Comparison of ENCODE assay signal across 27 mouse cellular contexts in genomic region chr8:75348047-75348446, GRCm38 (mm10). TPM values are rescaled to one million over a fixed set of nuclear protein-coding genes. Genes with fewer than 3 reads are reported as not detected.
DNase-seq lines count a peak whose midpoint lies in the region; ATAC-seq and TF ChIP-seq lines count a peak whose summit lies in the region.
"Had no signal": no experiment of that assay in that cellular context is flagged by ENCODE, and none has a peak within 500 bp of the region (broad histone marks: within the 10 kb centered on the region; RNA-seq: fewer than 3 reads in every experiment).

No protein-coding gene starts in this region.

- H3K4me2 ChIP-seq in limb, embryonic 14.5 days (replicated peaks; ENCODE audit: low read depth, low read length, severe bottlenecking): no peak overlapping the region
- H3K4me2 ChIP-seq: embryonic facial prominence, embryonic 12.5 days; forebrain, embryonic 12.5 days; forebrain, embryonic 15.5 days; heart, embryonic 12.5 days; heart, embryonic 15.5 days; hindbrain, embryonic 13.5 days; intestine, embryonic 15.5 days had no signal

- DNase-seq in adrenal gland, postnatal 10 days: peak; percentile 40
- DNase-seq in adrenal gland, postnatal 4 days (ENCODE audit: low spot score in 2 of 2): no peak
- peak; percentile 55 for DNase-seq in limb, embryonic 14.5 days (ENCODE audit: low spot score)
- DNase-seq in limb, embryonic 10.5 days (ENCODE audit: low spot score): no peak
- DNase-seq in brain, adult 2 months (ENCODE audit: low read depth, low spot score): peak; percentile 2
- DNase-seq in cerebellum, adult 9-10 months: no peak
- no peak for DNase-seq in urinary bladder, postnatal 14 days (ENCODE audit: low spot score)
- DNase-seq: adrenal gland, postnatal 25 days; B cell, adult 2 months; cerebellum, adult 11-12 months; cerebellum, adult 8-10 months; cerebellum, postnatal 14 days; gastrocnemius, postnatal 25 days; heart, adult 18-20 months; heart, postnatal 10 days; heart, postnatal 36 days had no signal

- no peaks in the 10 kb centered on the region for H3K36me3 ChIP-seq in limb, embryonic 14.5 days (ENCODE audit: control insufficient read depth, insufficient read depth, low read length)
- H3K36me3 ChIP-seq in limb, embryonic 10.5 days: no peaks in the 10 kb centered on the region
- H3K36me3 ChIP-seq: embryonic facial prominence, embryonic 12.5 days; forebrain, embryonic 12.5 days; forebrain, embryonic 15.5 days; G1E; heart, embryonic 12.5 days; heart, embryonic 15.5 days; hindbrain, embryonic 10.5 days; hindbrain, embryonic 13.5 days; intestine, embryonic 15.5 days had no signal

- H3K9me3 ChIP-seq in limb, embryonic 14.5 days (ENCODE audit: control insufficient read depth, low read length): no peaks in the 10 kb centered on the region
- no peaks in the 10 kb centered on the region for H3K9me3 ChIP-seq in limb, embryonic 10.5 days (replicated peaks)
- H3K9me3 ChIP-seq: embryonic facial prominence, embryonic 12.5 days; forebrain, embryonic 12.5 days; forebrain, embryonic 15.5 days; G1E; heart, embryonic 12.5 days; heart, embryonic 15.5 days; hindbrain, embryonic 10.5 days; hindbrain, embryonic 13.5 days; intestine, embryonic 15.5 days had no signal

- no peak overlapping the region for H3K27ac ChIP-seq in limb, embryonic 14.5 days (replicated peaks; ENCODE audit: low read depth, low read length)
- no peak overlapping the region for H3K27ac ChIP-seq in limb, embryonic 10.5 days
- H3K27ac ChIP-seq: embryonic facial prominence, embryonic 12.5 days; forebrain, embryonic 12.5 days; forebrain, embryonic 15.5 days; heart, embryonic 15.5 days; hindbrain, embryonic 10.5 days; hindbrain, embryonic 13.5 days; intestine, embryonic 15.5 days had no signal

- H3K4me3 ChIP-seq in limb, embryonic 14.5 days (replicated peaks; ENCODE audit: low read length): no peak overlapping the region
- H3K4me3 ChIP-seq in limb, embryonic 10.5 days: no peak overlapping the region
- H3K4me3 ChIP-seq: embryonic facial prominence, embryonic 12.5 days; erythroblast, embryonic 14.5 days; forebrain, embryonic 12.5 days; forebrain, embryonic 15.5 days; heart, embryonic 12.5 days; heart, embryonic 15.5 days; hindbrain, embryonic 10.5 days; hindbrain, embryonic 13.5 days; intestine, embryonic 15.5 days had no signal

- no peak for TF ChIP-seq POLR2A in limb, embryonic 14.5 days (IDR thresholded peaks at IDR 0.05; ENCODE audit: borderline replicate concordance, extremely low read depth, insufficient read depth, insufficient read length)

- no peaks in the 10 kb centered on the region for H3K4me1 ChIP-seq in limb, embryonic 14.5 days (ENCODE audit: control insufficient read depth, insufficient read depth, low read length)
- H3K4me1 ChIP-seq in limb, embryonic 10.5 days: no peaks in the 10 kb centered on the region
- H3K4me1 ChIP-seq: embryonic facial prominence, embryonic 12.5 days; forebrain, embryonic 12.5 days; forebrain, embryonic 15.5 days; heart, embryonic 12.5 days; heart, embryonic 15.5 days; hindbrain, embryonic 10.5 days; hindbrain, embryonic 13.5 days; intestine, embryonic 15.5 days had no signal

- no peaks in the 10 kb centered on the region for H3K27me3 ChIP-seq in limb, embryonic 14.5 days (ENCODE audit: control insufficient read depth, insufficient read depth, low read length)
- no peaks in the 10 kb centered on the region for H3K27me3 ChIP-seq in limb, embryonic 10.5 days (ENCODE audit: low read depth, poor library complexity, severe bottlenecking)
- H3K27me3 ChIP-seq: embryonic facial prominence, embryonic 12.5 days; forebrain, embryonic 12.5 days; forebrain, embryonic 15.5 days; heart, embryonic 12.5 days; heart, embryonic 15.5 days; hindbrain, embryonic 13.5 days; intestine, embryonic 15.5 days had no signal

- no peak overlapping the region for H3K9ac ChIP-seq in limb, embryonic 14.5 days (ENCODE audit: low read depth, low read length, severe bottlenecking)
- H3K9ac ChIP-seq: embryonic facial prominence, embryonic 12.5 days; forebrain, embryonic 12.5 days; forebrain, embryonic 15.5 days; heart, embryonic 12.5 days; heart, embryonic 15.5 days; hindbrain, embryonic 13.5 days; intestine, embryonic 15.5 days had no signal

- 20% methylated on average over 1 of the region's 1 CpGs for WGBS in limb, embryonic 14.5 days
- 79% methylated on average over 1 of the region's 1 CpGs for WGBS in limb, embryonic 10.5 days

- peak; percentile 53; the same call in 1 of the 2 replicates for ATAC-seq in limb, embryonic 14.5 days (ENCODE audit: low FRiP score, low read depth)
- ATAC-seq: forebrain, embryonic 15.5 days; hindbrain, embryonic 16.5 days; intestine, embryonic 15.5 days had no signal

RNA-seq across cellular contexts. Expression of gene Gm10358, which starts 58.3 kb away (rescaled TPM):
- under 1 TPM in 1 of 2 experiments, not detected in 1; 0.21 TPM for total RNA-seq in adrenal gland, postnatal 10 days (2021)
- total RNA-seq in adrenal gland, postnatal 4 days (2021): not detected
- polyA plus RNA-seq in limb, embryonic 14.5 days (2012; rRNA removed): 0.87 and 1.2 TPM in 2 replicates
- not detected in 2 replicates for polyA plus RNA-seq in limb, embryonic 14.5 days (2014; fragmentation: Nextera tagmentation; extraction: Ambion mirVana)
- polyA plus RNA-seq in limb, embryonic 10.5 days (2016; fragmentation: Nextera tagmentation; extraction: Ambion mirVana): 0.21 and 0.25 TPM in 2 replicates
- total RNA-seq: adrenal gland, postnatal 25 days; heart, adult 18-20 months; heart, postnatal 10 days had no signal
- polyA plus RNA-seq: embryonic facial prominence, embryonic 12.5 days; erythroblast, embryonic 14.5 days; forebrain, embryonic 15.5 days; G1E; hindbrain, embryonic 13.5 days; hindbrain, embryonic 16.5 days had no signal

Comparison
In these comparisons a context has a peak if more than half of its experiments do, and no peak if none do; other contexts are left out.
1. DNase-seq: peak in adrenal gland, postnatal 10 days (single experiment), limb, embryonic 14.5 days (single experiment) and brain, adult 2 months (single experiment); none in adrenal gland, postnatal 4 days (0 of 2), limb, embryonic 10.5 days (single experiment), cerebellum, adult 9-10 months (single experiment) and urinary bladder, postnatal 14 days (single experiment).